Comparison of ENCODE assay signal across 8 mouse cellular contexts in the genomic region with DNA sequence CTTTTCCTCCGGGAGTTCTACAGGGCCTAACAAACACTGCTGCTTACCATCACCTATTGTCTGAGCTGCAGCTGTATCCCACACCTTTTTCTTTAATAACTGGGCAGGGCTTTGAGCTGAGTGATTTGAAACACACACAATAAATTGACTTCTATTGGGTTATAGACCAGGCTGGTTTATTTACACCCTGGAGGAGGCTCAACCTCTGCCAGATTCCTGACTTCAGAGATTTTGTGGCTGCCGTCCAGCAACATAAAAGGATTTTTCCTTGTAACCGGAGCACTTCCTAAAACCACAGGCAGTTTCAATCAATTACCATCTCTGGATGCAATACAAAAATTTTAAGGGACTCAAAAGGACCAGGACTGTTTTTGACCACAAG.
DNase-seq lines count a peak whose midpoint lies in the region; ATAC-seq and TF ChIP-seq lines count a peak whose summit lies in the region.

No protein-coding gene starts in this region.

- H3K4me1 ChIP-seq in forebrain, embryonic 15.5 days: peaks cover 60% of the 10 kb centered on the region
- H3K4me1 ChIP-seq in intestine, postnatal 0 days (replicated peaks; ENCODE audit: control insufficient read depth, insufficient read depth, low read length): peaks cover 4% of the 10 kb centered on the region; the same call in 1 of the 2 replicates

- DNase-seq in left cerebral cortex, postnatal 4 days: peak; percentile 41
- DNase-seq in left cerebral cortex, postnatal 14 days (ENCODE audit: low spot score in 2 of 2): no peak
- DNase-seq in lung, postnatal 36 days: peak; percentile 40
- DNase-seq in thymus, postnatal 10 days (ENCODE audit: low spot score in 2 of 2): no peak
- no peak for DNase-seq in left cerebral cortex, postnatal 25 days (ENCODE audit: low spot score in 2 of 2)
- no peak for DNase-seq in layer of hippocampus, adult 9-10 months (ENCODE audit: low spot score)

- 9% methylated on average over 3 of the region's 3 CpGs for WGBS in forebrain, embryonic 15.5 days
- WGBS in intestine, postnatal 0 days: 41% methylated on average over 3 of the region's 3 CpGs

- H3K27ac ChIP-seq in forebrain, embryonic 15.5 days (replicated peaks): peak overlapping the region; percentile 89
- 0 out of 2 replicates have a peak overlapping the region, but pooled peaks have one; percentile 28 for H3K27ac ChIP-seq in intestine, postnatal 0 days (ENCODE audit: low read depth, low read length)

- ATAC-seq in forebrain, embryonic 15.5 days (replicated peaks): no peak
- no peak for ATAC-seq in intestine, postnatal 0 days

- H3K9ac ChIP-seq in forebrain, embryonic 15.5 days (replicated peaks): no peak overlapping the region
- H3K9ac ChIP-seq in intestine, postnatal 0 days (ENCODE audit: low read depth, low read length): no peak overlapping the region

- intact Hi-C loops in left cerebral cortex, postnatal 4 days (cut with DNase I): no loop called here
- intact Hi-C loops in left cerebral cortex, postnatal 14 days (cut with DNase I): no loop called here
- intact Hi-C loops in left cerebral cortex, postnatal 25 days (cut with DNase I): no loop called here

- no peak overlapping the region for H3K4me2 ChIP-seq in forebrain, embryonic 15.5 days (replicated peaks)
- H3K4me2 ChIP-seq in intestine, postnatal 0 days (replicated peaks; ENCODE audit: low read depth): no peak overlapping the region

- H3K4me3 ChIP-seq in forebrain, embryonic 15.5 days: no peak overlapping the region
- H3K4me3 ChIP-seq in intestine, postnatal 0 days (ENCODE audit: low read depth, low read length): no peak overlapping the region

- H3K27me3 ChIP-seq in forebrain, embryonic 15.5 days: no peaks in the 10 kb centered on the region
- H3K27me3 ChIP-seq in intestine, postnatal 0 days (replicated peaks; ENCODE audit: control insufficient read depth, insufficient read depth, low read length): no peaks in the 10 kb centered on the region

- no peaks in the 10 kb centered on the region for H3K36me3 ChIP-seq in forebrain, embryonic 15.5 days
- no peaks in the 10 kb centered on the region for H3K36me3 ChIP-seq in intestine, postnatal 0 days (ENCODE audit: control insufficient read depth, insufficient read depth)

- no peaks in the 10 kb centered on the region for H3K9me3 ChIP-seq in forebrain, embryonic 15.5 days
- no peaks in the 10 kb centered on the region for H3K9me3 ChIP-seq in intestine, postnatal 0 days (ENCODE audit: control insufficient read depth)

- no peak for TF ChIP-seq CTCF in intestine, postnatal 0 days (IDR thresholded peaks at IDR 0.05; ENCODE audit: low read depth)

Comparison
In these comparisons a context has a peak if more than half of its experiments do, and no peak if none do; other contexts are left out.
1. DNase-seq: peak in left cerebral cortex, postnatal 4 days (single experiment) and lung, postnatal 36 days (single experiment); none in left cerebral cortex, postnatal 14 days (0 of 2), thymus, postnatal 10 days (0 of 2), left cerebral cortex, postnatal 25 days (0 of 2) and layer of hippocampus, adult 9-10 months (single experiment).